Mouse (Mus musculus) liver, postnatal 0 days (tissue): ENCODE measurements around the gene Sptan1.

Source experiments
- CTCF ChIP-seq: sonication (generic); IDR thresholded peaks from 2 replicates; pipeline ENCODE4 v1.5.1; 2016; ENCODE audit warnings: antibody characterized with exemption, low read depth
- EP300 ChIP-seq: IDR thresholded peaks from 2 replicates; pipeline ENCODE4 v1.6.1; 2016; ENCODE audit warnings: antibody characterized with exemption, low read depth, mild to moderate bottlenecking

GRCm38 (mm10) chr2:30064298-30064697, 98.9 kb downstream of the Sptan1 start:
- TF ChIP-seq CTCF (no peak), EP300 (no peak)
